Mouse (Mus musculus): Measurements from ENCODE around the gene Rras.

The Rras gene

GRCm38 (mm10) chr7:45067190-45067999, 49.6 kb downstream of the Rras start:
- CTCF ChIA-PET, result interaction anchor here (0.5 to 3.9 kb wide), 103 partner anchors 8 to 675 kb away, joined by 3 to 48 read pairs (median 5); partner anchors contain the start of genes Rras (in 4 of the 4), Prmt1 (in 3 of the 4), Flt3l (in 2 of the 4) and Gm45713 (in 2 of the 4)
- POLR2A ChIA-PET, result interaction anchor here (0.6 to 8.9 kb wide), 98 partner anchors 8 to 693 kb away, joined by 3 to 98 read pairs (median 5); partner anchors contain the start of genes Prmt1 (in 3 of the 4), Ccdc155 (in 2 of the 4), Fcgrt (in 2 of the 4) and Prr12 (in 2 of the 4)

GRCm38 (mm10) chr7:45068000-45068318, 50.2 kb downstream of the Rras start:
- ChIA-PET CTCF (interaction anchor here (0.5 to 3.9 kb wide), 134 partner anchors 9 to 814 kb away, joined by 3 to 48 read pairs (median 4); partner anchors contain the start of genes Rras (in 4 of the 4), Flt3l (in 3 of the 4), Gm45713 (in 3 of the 4) and Prmt1 (in 3 of the 4)), POLR2A (interaction anchor here (0.5 to 8.9 kb wide), 98 partner anchors 9 to 693 kb away, joined by 3 to 98 read pairs (median 5); partner anchors contain the start of genes Prmt1 (in 3 of the 4), Prr12 (in 3 of the 4), Rcn3 (in 3 of the 4) and Aldh16a1 (in 2 of the 4))

GRCm38 (mm10) chr7:45069671-45070070, 51.9 kb downstream of the Rras start:
- CTCF ChIA-PET, result interaction anchor here in 2 of 4 experiments (2.8 to 3.9 kb wide), 4 partner anchors 12 to 36 kb away, joined by 22 to 39 read pairs (median 30); no protein-coding TSS in a partner anchor
- POLR2A ChIA-PET, result interaction anchor here (0.9 to 8.9 kb wide), 25 partner anchors 11 to 342 kb away, joined by 3 to 115 read pairs (median 10); partner anchors contain the start of genes Irf3 (in 1 of the 4), Prmt1 (in 1 of the 4), Prr12 (in 1 of the 4) and Rpl13a (in 1 of the 4)
